In genomic region chr19:38914926-38915325, GRCm38 (mm10) we compare ENCODE assay signal across 6 mouse cellular contexts.
"Had no signal": no experiment of that assay in that cellular context is flagged by ENCODE, and none has a peak within 500 bp of the region (broad histone marks: within the 10 kb centered on the region; RNA-seq: fewer than 3 reads in every experiment).

No protein-coding gene starts in this region.

- H3K4me3 ChIP-seq: neural tube, embryonic 13.5 days; neural tube, embryonic 15.5 days; stomach, embryonic 15.5 days had no signal

- H3K27me3 ChIP-seq: neural tube, embryonic 13.5 days; neural tube, embryonic 15.5 days; stomach, embryonic 15.5 days had no signal

- H3K4me2 ChIP-seq: neural tube, embryonic 13.5 days; neural tube, embryonic 15.5 days; stomach, embryonic 15.5 days had no signal

- DNase-seq: right cerebral cortex, postnatal 25 days; thymus, adult 18-20 months had no signal

- H3K27ac ChIP-seq: neural tube, embryonic 13.5 days; neural tube, embryonic 15.5 days; stomach, embryonic 15.5 days; stomach, postnatal 0 days had no signal

- H3K36me3 ChIP-seq: stomach, embryonic 15.5 days had no signal

- H3K4me1 ChIP-seq: neural tube, embryonic 13.5 days; neural tube, embryonic 15.5 days; stomach, embryonic 15.5 days had no signal

- H3K9ac ChIP-seq: neural tube, embryonic 13.5 days; neural tube, embryonic 15.5 days; stomach, embryonic 15.5 days had no signal

- H3K9me3 ChIP-seq: neural tube, embryonic 13.5 days; neural tube, embryonic 15.5 days; stomach, embryonic 15.5 days had no signal
